8 mouse cellular contexts compared by ENCODE assay signal in genomic region chr13:30729245-30729644, GRCm38 (mm10). TPM values are rescaled to one million over a fixed set of nuclear protein-coding genes. Genes with fewer than 3 reads are reported as not detected.
DNase-seq lines count a peak whose midpoint lies in the region.

No protein-coding gene starts in this region.

- peak; percentile 62 for DNase-seq in gastrocnemius, adult 18-20 months (ENCODE audit: low spot score)
- no peak for DNase-seq in gastrocnemius, postnatal 4 days (ENCODE audit: low spot score in 2 of 2)
- DNase-seq in Muller cell, postnatal 12 days (ENCODE audit: inconsistent ontology term): peak; percentile 10
- peak; percentile 29 for DNase-seq in gastrocnemius, postnatal 10 days
- DNase-seq in kidney, postnatal 14 days: peak; percentile 35
- no peak for DNase-seq in cerebellum, postnatal 14 days
- no peak for DNase-seq in layer of hippocampus, adult 18-20 months (ENCODE audit: low spot score in 2 of 2)
- no peak for DNase-seq in c-Kit-positive CD71-positive TER-119-positive erythroid progenitor cells, embryonic 14.5 days (ENCODE audit: low spot score)

RNA-seq across cellular contexts. Expression of gene Irf4, which starts 19.8 kb away (rescaled TPM):
- 1 to 10 TPM in 1 of 2 experiments, under 1 TPM in 1; 0.52 to 1.6 TPM for total RNA-seq in gastrocnemius, adult 18-20 months (2021)
- 1 to 10 TPM; 1.2 to 2.0 TPM for total RNA-seq in gastrocnemius, postnatal 4 days (2021)
- total RNA-seq in gastrocnemius, postnatal 10 days (2021): 1 to 10 TPM; 1.8 to 2.7 TPM
- total RNA-seq in layer of hippocampus, adult 18-20 months (2021): under 1 TPM; 0.22 to 0.43 TPM

Comparison
In these comparisons a context has a peak if more than half of its experiments do, and no peak if none do; other contexts are left out.
1. DNase-seq: peak in gastrocnemius, adult 18-20 months (single experiment), Muller cell, postnatal 12 days (single experiment), gastrocnemius, postnatal 10 days (single experiment) and kidney, postnatal 14 days (single experiment); none in gastrocnemius, postnatal 4 days (0 of 2), cerebellum, postnatal 14 days (0 of 2), layer of hippocampus, adult 18-20 months (0 of 2) and c-Kit-positive CD71-positive TER-119-positive erythroid progenitor cells, embryonic 14.5 days (single experiment).